Mouse (Mus musculus) ES-E14 (cell line): ENCODE measurements around the gene Gm10638.

Source experiments
- CHD2 ChIP-seq: IDR thresholded peaks from 2 replicates; pipeline ENCODE4 v1.6.1; 2014; ENCODE audit warnings: mild to moderate bottlenecking, low read depth, low read length, inconsistent platforms
- HCFC1 ChIP-seq: IDR thresholded peaks from 2 replicates; pipeline ENCODE4 v1.6.1; 2012; ENCODE audit warnings: low read length, inconsistent platforms, borderline replicate concordance; ENCODE audit not compliant: insufficient read depth
- MAFK ChIP-seq: IDR thresholded peaks from 2 replicates; pipeline ENCODE4 v1.6.1; 2014; ENCODE audit warnings: mild to moderate bottlenecking, low read depth, low read length, inconsistent platforms; ENCODE audit not compliant: insufficient read depth
- ZC3H11A ChIP-seq: IDR thresholded peaks from 2 replicates; pipeline ENCODE4 v1.6.1; 2012; ENCODE audit warnings: low read depth, mild to moderate bottlenecking, inconsistent platforms, low read length, borderline replicate concordance
- ZNF384 ChIP-seq: IDR thresholded peaks from 2 replicates; pipeline ENCODE4 v1.6.1; 2012; ENCODE audit warnings: low read depth, low read length, inconsistent platforms

DNA sequence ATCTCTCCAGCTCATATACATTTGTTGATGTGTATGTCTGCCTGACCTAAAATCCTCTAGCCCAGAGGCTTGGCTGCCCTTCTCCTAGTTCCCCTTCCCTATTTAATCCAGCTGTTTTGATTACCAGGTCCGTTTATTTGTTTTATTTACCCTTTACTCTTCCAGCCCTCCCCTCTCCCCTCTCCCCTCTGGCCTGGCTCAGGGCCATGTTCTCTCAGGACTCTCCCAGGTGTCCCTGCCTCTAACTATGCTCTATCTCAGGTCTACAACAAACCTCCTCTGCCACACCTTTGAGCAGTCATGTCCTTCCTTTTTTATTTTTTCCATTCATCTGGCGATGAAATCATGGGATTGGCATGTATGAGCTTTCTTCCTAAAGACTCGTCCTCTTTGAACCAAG, 15.2 kb upstream of the Gm10638 start:
- TF ChIP-seq HCFC1 (no peak), ZNF384 (no peak), MAFK (no peak), CHD2 (no peak), ZC3H11A (no peak)
